ENCODE assay signal across 9 mouse cellular contexts in genomic region chr8:86820756-86821201, GRCm38 (mm10).
DNase-seq lines count a peak whose midpoint lies in the region; ATAC-seq lines count a peak whose summit lies in the region.
"Had no signal": no experiment of that assay in that cellular context is flagged by ENCODE, and none has a peak within 500 bp of the region (broad histone marks: within the 10 kb centered on the region; RNA-seq: fewer than 3 reads in every experiment).

No protein-coding gene starts in this region.

- 11% methylated on average over 3 of the region's 3 CpGs for WGBS in forebrain, embryonic 11.5 days
- WGBS in forebrain, embryonic 15.5 days = 7% methylated on average over 3 of the region's 3 CpGs

- peak; percentile 74 for DNase-seq in forebrain, embryonic 11.5 days (ENCODE audit: low spot score)
- peak; percentile 89 for DNase-seq in 3T3-L1 (ENCODE audit: low read depth, low spot score)
- DNase-seq in adrenal gland, adult 18-20 months (ENCODE audit: low spot score in 2 of 2) = peak; percentile 15 to 53
- peak; percentile 65 for DNase-seq in gastrocnemius, postnatal 10 days
- DNase-seq in kidney, postnatal 14 days = peak; percentile 33
- DNase-seq in lung, postnatal 4 days = peak; percentile 50 to 73
- peak; percentile 35 to 42 for DNase-seq in thymus, postnatal 36 days

- H3K27ac ChIP-seq in forebrain, embryonic 11.5 days (ENCODE audit: low read depth, low read length) = no peak overlapping the region
- no peak overlapping the region for H3K27ac ChIP-seq in forebrain, embryonic 15.5 days (replicated peaks)

- no peak for ATAC-seq in forebrain, embryonic 11.5 days (replicated peaks; ENCODE audit: low FRiP score)
- ATAC-seq in forebrain, embryonic 15.5 days (replicated peaks) = no peak

- H3K36me3 ChIP-seq in forebrain, embryonic 11.5 days (ENCODE audit: control insufficient read depth, insufficient read depth, low read length) = no peaks in the 10 kb centered on the region
- H3K36me3 ChIP-seq in forebrain, embryonic 15.5 days = no peaks in the 10 kb centered on the region

- no peaks in the 10 kb centered on the region for H3K4me1 ChIP-seq in forebrain, embryonic 11.5 days (replicated peaks; ENCODE audit: control insufficient read depth, insufficient read depth, low read length)
- 0 out of 2 replicates have a peak, but pooled peaks cover 2% of the 10 kb centered on the region for H3K4me1 ChIP-seq in forebrain, embryonic 15.5 days

- H3K4me2 ChIP-seq in forebrain, embryonic 11.5 days (ENCODE audit: low read depth, low read length, severe bottlenecking) = no peak overlapping the region
- no peak overlapping the region for H3K4me2 ChIP-seq in forebrain, embryonic 15.5 days (replicated peaks)

- H3K9me3 ChIP-seq in forebrain, embryonic 11.5 days (ENCODE audit: control insufficient read depth, low read length) = no peaks in the 10 kb centered on the region
- H3K9me3 ChIP-seq in forebrain, embryonic 15.5 days = no peaks in the 10 kb centered on the region

- no peak overlapping the region for H3K4me3 ChIP-seq in forebrain, embryonic 11.5 days (ENCODE audit: low read depth, low read length)
- H3K4me3 ChIP-seq in forebrain, embryonic 15.5 days = no peak overlapping the region
- H3K4me3 ChIP-seq: myocyte had no signal

- H3K27me3 ChIP-seq in forebrain, embryonic 11.5 days (ENCODE audit: control insufficient read depth, insufficient read depth, low read length) = no peaks in the 10 kb centered on the region
- no peaks in the 10 kb centered on the region for H3K27me3 ChIP-seq in forebrain, embryonic 15.5 days

- H3K9ac ChIP-seq in forebrain, embryonic 11.5 days (ENCODE audit: low read length) = no peak overlapping the region
- no peak overlapping the region for H3K9ac ChIP-seq in forebrain, embryonic 15.5 days (replicated peaks)

Comparison
In these comparisons a context has a peak if more than half of its experiments do, and no peak if none do; other contexts are left out.
1. DNase-seq: peak in every context shown above with its lines; median percentile 89 in 3T3-L1; 74 in forebrain, embryonic 11.5 days; 65 in gastrocnemius, postnatal 10 days; 62 in lung, postnatal 4 days; 38 in thymus, postnatal 36 days; 34 in adrenal gland, adult 18-20 months; 33 in kidney, postnatal 14 days.